Mouse (Mus musculus) spleen, adult 2 months (tissue): ENCODE measurements at regions not wholly inside any gene's neighbourhood (a gene's known extent, or its start where the extent isn't known, plus 50 kb on each side); places are given as distances from the start of the nearest gene placed in this dataset.

Experiments used
- CTCF ChIP-seq: fragments of 200-500 bp; IDR thresholded peaks from 2 replicates; pipeline ENCODE4 v1.5.1; 2011; ENCODE audit warnings: mild to moderate bottlenecking, inconsistent platforms; ENCODE audit not compliant: insufficient read depth, insufficient read length, insufficient replicate concordance; ENCODE audit errors: extremely low read depth
- POLR2A ChIP-seq: fragments of 200-500 bp; IDR thresholded peaks from 2 replicates; pipeline ENCODE4 v1.6.1; 2011; ENCODE audit warnings: low read depth, low read length, inconsistent platforms

- TF ChIP-seq CTCF, result 0 out of 2 replicates have a peak, but pooled peaks have one; percentile 20
- no peak for TF ChIP-seq POLR2A
These were observed 118.9 kb upstream of the Zc3h12c start for GRCm38 (mm10) chr9:52287246-52287651.
